Mouse (Mus musculus) spleen, postnatal 36 days (tissue): ENCODE results near the gene Baiap3.

Experiments used
- DNase-seq, 2 experiments: peaks; one replicate each; pipeline ENCODE4 v3.0.0; 2022; ENCODE audit warnings: low spot score in 2 of 2, mixed read lengths in 1 of 2

Gene Baiap3

DNA sequence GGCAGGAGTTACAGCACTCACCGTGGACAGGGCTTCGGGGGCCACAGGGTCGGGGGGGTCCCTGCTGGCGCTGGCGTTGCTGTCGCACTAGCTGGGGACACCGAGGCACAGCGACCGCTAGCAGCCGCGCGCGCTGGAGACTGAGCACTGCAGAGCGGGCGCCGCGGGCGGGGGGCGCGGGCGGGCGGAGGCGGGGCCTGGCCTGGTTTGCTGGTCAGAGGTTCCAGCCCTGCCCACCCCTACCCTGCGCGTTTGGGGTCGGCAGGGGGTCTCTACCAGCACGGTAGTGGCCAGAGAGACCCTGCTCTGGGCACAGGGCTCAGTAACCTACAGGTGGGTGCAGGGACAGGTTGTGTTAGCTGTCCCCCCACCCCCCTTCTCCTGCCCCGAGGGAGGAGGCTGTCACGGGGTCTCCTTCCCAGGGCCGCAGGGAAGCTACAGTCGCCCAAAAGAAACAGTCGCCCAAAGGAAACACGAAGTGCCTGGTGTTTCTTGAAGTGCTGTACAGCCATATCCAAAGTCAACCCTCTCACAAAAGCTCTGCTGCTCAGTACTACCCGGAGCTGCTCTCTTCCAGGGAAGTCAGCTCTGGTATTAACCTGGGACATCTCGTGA, at the start of gene Baiap3:
TSS of gene Baiap3 (minus strand) at position 225 of the 615 bp plus-strand sequence.
- no peak for DNase-seq

DNA sequence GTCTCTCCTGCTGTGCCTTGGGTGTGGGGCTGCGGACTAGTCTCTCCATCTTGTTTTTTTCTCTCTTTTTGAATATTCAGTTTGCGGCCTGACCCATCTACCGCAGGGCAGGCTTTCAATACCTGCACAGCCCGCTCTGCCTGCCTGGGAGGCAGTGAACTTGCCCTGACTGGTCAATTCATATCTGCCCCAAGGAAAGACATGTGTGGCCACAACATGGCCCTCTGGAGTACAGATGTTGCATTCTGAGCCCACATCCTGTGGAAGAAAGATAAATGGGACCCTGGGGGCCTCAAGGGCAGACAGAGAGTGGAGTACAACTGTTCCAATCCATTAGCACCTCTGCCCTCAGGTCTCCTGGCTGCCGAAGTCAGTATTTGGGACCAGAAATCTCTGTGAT, 41.9 kb upstream of the Baiap3 start, which contains the start of gene Prss34:
TSS of gene Prss34 (plus strand) at position 301 of the 400 bp plus-strand sequence.
- DNase-seq: no peak

DNA sequence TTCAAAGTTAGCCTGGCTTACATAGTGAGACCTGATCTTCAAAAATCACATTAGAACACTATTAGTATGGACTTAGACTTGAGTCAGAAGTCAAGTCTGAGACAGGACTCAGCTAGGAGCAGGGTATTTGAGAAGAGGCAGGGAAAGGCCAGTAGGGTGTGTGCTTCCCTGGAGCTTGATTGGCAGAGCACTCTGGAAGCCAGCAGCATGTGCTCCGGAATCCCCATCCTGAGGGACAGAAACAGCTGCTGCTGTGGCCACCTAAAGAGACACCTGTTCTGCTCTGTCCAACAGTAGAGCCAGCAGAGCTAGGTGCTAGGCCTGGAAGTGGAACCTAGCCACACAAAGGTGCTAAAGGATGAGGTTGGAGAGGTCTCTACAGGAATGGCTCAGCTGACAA, 37.9 kb upstream of the Baiap3 start:
- DNase-seq: no peak

DNA sequence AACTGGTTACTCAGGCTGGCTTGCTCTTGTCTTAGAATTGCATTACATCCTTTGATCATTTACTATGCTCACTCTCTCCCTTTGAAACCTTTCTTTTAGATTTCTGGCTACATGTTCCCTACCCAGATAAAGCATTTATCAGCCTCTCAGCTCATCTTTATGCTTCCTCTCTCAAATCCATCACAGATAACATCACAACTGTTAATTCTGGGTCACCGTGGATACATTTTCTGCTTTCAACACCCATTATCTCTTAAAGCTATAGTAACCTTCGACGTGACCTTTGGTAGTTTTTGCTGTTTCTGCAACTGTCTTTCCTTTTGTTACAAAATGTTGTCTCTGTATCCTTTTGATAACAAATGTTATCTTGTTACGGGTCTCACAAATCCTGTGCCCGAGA, 37.3 kb upstream of the Baiap3 start:
- no peak for DNase-seq

DNA sequence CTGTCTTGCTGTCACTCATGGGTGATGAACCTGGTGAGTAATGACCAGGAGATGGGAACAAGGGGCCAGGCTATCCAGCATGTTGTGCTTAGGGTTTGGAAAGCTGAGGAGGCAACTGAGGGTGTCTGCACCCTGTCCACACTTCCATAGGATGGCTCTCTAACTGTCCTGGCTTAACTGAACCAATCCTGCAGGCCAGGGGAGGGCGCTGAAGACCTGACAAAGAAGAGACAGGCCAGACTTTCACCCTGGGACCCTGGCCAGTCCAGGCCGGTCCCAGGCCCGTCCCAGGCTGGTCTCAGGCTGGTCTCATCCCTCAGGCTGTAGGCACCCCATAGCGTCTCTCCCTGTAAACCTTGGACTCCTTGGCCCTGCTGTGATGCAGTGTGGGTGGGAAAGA, 34.2 kb upstream of the Baiap3 start:
- DNase-seq: no peak

DNA sequence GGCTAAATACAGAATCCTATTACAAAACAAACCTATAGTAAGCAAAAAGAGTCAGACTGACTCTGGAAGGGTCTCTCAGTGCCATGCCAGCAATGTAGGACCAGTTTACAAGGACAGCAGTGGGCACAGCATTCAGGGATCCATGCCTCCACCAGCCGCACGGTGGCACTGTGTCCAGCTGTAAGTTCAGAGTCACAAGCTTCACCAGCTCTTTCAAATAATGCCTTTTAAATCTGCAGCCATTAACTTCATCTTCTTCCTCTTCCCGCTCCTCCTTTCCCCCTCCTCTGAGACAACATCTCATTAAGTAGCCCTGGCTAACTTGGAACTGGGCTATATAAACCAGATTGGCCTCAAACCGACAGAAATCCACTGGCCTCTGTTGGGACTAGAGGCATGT, 32.7 kb upstream of the Baiap3 start:
- DNase-seq: peak; percentile 14 to 15

DNA sequence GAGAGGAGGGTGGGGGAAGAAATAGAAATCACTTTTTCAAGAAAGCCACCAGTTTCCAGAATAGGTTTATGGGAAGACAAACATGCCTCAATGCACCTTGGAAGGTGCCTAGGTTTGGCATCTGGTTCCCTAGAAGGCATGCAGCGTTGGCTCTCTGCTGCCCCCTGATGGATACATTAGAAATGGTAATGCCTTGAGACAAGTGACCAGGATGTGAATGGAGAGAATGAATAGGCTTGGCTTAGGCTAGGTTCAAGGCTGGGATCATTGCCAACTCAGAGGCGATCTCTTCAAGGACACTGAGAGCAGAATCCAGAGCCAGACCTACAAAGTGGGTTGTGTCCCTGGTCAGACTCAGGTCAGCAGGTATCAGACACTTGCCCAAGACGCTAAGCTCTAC, 28.9 kb upstream of the Baiap3 start:
- peak; percentile 55 to 63 for DNase-seq

DNA sequence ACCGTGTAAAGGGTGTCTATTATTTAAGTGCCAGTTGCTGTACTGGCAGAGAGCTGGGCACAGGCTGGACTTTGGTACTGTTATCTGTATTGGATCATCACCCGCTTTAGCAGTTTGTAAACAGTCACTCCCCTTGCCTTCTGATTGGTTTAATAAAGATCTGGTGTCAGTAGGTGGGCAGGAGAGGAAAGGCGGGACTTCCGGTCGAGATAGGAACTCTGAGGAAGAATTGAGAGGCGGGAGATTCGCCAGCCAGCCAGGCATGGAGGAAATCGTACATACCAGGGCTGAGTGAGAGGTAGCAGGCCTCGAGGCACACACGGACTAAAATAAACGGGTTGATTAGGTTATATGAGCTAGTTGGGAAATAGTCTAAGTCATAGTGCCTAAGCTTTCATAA, 26.0 kb upstream of the Baiap3 start:
- DNase-seq: peak; percentile 50 to 54

DNA sequence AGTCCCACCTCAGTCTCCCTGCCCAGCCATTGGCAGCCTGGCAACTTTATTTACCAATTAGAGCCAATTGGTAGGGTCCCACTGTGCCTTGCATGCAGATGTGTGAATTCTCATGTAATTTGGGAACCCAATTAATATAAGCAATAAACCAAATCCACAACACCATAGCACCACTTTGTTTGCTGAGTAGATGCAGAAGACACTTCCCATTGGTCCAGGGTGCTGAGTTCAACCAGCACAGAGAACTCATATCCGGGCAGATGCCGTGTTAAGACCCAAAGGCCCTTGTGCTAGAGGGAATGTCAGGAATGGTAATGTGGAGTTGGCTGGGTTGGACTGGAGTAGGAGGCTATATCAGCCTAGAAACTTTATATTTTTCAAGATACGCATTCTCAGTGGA, 19.7 kb upstream of the Baiap3 start:
- DNase-seq: no peak

DNA sequence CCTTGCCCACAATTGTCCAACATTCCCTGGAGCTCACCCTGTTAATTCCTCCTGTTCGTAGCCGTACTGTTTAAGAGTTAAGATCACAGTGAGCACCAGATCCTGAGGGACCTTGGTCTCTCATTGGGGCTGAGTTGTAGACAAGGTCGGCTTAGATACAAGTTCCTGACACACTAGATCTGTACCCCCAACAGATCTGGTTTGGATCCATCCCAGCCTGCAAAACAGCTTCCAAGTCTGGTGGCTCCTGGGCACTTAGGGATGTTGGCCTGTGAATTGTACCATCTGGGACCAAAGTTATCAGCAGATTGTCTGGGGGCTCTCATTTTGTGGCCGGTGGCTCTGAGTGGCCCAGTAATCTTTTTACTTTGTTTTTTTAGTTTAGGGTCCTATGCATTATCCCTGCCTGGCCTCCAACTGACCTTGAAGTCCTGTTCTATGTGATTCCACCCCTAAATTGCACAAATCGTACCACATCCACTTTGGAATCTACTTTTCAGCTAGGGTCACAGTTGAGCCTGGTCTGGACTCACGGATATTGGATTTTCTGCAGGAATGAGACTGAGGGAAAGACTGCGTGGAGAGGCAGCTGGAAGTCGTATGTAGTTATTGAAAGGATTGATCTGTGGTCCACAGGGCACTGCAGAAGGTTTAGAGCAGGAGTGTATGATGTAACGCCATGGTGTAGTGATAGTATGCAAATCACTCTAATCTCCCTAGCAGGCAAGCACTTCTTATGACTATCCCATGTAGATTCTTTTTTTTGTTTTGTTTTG, 18.6 kb upstream of the Baiap3 start, which contains the start of gene Ube2i:
TSS of gene Ube2i (minus strand) at position 52 of the 776 bp plus-strand sequence.
- no peak for DNase-seq

DNA sequence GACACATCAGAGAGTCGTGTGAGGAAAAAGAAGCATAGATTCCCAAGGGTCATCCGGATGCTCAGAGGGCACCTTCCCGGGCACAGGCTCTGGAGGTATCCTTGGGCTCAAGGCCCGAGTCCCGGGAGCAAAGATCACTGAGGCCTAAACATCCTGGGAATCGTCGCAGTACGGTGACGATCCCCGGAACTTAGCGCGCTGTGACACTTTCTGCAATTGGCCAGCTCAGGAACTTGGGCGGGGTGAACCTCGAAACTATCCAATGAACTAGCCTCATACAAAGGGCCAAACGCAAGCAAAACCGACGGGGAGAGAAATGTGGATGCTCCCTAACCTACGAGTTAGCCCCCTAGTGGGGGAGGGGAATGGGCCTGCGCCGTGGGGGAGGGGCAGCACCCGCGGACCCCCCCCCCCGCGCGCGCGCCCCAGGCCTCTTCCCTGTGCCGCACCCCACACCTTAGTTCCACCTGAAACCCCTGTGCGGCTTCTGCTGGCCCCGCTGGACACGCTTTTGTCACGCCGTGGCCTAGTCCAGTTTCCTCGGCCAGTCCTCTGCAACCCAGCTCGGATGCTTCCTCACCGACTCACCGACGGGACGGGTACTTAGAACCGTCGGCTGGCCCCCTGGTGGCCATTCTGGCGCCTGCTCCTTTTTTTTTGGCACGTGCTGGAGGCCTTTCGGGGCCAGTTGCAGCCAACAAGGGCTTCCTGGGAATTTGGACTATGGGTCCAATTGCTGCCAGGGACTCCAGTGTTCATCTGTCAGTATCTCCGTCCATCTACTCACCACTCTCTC, 17.7 kb upstream of the Baiap3 start:
- peak; percentile 91 to 93 for DNase-seq

DNA sequence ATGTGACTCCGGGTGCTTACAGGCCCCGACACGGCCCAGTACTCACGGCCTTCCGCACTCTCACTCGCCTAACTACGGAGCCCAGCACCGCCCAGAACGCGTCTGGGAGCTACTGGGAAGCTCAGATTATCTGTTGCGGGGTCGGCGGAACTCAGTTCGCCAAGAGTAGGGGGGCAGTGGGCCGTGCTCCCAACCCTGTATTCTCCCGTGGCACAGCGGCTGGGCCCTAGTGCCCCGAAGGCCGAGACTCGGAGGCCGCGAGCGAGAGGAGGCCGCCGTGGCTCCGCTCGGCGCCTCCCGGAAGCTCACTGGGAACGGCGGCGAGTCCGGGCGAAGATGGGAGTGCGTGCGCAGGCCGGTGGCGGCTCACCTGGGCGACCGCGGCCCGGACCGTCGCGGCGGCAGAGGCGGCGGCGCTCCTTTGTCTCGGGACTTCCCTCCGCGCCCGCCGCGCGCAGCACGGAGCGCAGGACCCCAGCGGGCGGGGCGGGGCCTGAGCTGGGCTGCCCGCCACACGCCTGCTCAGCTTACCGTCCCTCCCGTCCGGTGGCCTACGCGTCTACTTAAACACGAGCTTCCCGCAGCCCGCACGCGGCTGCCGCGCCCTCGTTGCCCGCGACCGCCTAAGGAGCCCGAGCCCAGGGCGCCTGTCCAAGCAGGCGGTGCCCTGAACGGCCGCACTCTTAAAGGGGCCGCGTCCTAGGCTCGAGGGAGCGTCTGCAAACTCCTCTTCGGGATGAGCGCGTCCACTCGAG, 17.0 kb upstream of the Baiap3 start:
- DNase-seq: peak; percentile 81 to 85

DNA sequence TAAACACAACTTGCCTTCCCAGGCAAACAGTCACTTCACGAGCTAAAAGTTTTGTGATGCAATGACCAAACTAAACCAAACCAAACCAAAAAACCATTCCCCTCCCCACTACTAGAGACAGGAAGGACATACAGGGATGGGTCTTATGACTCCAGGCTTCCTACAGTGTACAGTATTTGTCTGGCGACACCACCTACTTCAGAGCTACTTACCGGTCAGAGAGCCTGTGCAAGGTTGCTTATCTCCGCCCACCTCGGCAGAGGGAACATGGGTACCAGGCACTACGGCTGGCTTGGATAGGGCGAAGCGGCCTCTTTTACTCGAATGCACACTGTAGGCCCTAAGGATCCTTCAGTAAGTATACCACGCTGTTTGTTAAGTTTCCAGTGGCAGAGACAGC, 16.2 kb upstream of the Baiap3 start:
- peak; percentile 15 to 44 for DNase-seq

DNA sequence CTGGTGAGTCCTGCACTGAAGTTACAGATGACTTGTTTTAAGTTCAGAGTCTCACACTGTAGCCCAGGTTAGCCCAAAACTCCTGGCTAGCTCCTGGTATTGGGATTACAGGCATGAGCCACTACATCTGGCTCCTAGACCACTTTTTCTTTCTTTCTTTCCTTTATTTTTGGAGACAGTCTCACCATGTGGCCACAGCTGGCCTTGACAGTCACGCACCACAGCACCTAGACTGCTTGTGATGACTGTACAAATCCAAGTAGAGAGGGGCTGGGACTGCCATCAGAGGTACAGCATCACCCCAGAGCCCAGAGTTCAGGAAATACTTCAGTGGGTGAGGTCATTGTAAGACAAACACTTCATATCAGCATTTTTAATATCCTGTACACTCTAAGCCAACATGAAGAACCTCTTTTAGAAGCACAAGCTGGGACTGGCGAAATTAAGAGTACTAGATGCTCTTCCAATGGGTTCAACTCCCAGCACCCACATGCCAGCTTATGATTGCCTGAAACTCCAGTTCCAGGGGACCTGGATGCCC, 14.7 kb upstream of the Baiap3 start:
- DNase-seq: no peak

DNA sequence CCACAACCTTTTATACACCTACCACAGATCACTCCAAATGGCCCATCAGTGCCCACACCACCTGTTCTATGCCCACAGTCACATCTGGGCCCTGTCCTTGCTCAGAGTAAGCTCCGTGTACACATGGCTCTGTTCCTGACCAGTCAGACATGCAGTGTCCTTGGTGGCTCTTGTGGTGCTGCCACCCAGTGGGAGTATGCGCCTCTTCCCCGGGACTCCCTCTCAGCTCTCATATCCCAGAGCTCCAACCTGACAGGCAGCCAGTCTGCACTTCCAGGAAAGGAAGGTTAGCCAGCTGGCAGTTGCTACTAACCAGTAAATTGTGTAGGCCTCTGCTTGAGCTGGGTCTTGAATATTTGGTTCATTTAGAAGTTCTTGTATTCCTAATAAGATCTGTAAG, 8.3 kb upstream of the Baiap3 start:
- DNase-seq: no peak

DNA sequence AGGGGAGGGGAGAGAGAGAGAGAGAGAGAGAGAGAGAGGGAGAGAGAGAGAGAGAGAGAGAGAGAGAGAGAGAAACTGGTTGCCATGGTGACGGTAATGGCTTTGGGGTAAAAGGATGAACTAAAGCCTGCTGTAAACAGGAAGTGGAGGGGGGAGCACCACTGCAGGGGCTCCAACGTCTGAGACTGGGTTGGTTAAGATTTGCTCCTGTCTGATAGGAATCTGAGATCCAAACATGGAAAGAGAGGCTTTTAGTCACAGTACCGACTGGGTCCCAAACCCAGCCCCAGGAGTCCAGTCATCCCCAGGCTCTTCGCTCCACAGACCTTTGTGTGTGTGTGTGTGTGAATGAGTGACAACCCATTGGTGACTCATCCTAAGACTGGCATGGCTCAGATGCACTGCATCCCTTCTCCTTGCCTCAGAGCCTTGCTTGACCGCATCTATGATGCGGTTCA, 1.7 kb upstream of the Baiap3 start:
- DNase-seq: no peak

DNA sequence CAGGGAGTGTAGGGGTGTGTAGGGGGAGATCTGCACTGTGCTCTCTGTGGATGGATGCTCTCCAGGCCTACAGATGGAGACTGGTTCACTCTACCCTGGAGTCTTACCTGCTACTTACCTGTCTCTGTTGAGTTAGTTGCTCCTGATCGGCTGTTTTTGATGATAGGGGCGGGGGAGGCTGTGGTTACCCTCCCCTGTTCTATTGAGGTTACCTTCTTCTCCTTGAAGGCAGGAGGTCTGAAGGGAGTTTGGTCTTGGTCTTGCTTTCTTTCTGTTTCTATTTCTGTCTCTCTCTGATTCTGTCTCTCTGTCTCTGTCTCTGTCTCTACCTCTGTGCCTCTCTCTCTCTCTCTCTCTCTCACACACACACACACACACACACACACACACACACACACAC, 1.1 kb downstream of the Baiap3 start:
- DNase-seq: no peak

DNA sequence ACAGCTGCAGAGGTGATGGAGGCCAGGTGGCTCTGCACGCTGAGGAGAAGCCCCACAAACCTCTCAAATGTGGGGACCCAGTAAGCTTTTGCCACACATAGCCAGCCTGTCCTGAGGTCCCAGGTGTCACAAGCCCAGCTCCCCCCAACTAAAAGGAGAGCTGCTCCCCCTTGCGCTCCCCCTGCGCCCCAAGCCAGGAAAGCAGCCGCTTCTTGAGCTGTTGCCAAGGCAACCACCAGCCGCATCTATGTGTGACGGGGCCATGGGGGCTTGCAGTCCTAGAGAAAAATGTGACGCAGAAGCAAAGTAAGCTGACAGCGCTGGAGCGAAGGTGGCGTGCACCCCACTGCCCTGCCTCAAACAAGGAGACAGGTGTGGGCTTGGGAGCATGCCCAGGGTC, 2.4 kb downstream of the Baiap3 start:
- no peak for DNase-seq

DNA sequence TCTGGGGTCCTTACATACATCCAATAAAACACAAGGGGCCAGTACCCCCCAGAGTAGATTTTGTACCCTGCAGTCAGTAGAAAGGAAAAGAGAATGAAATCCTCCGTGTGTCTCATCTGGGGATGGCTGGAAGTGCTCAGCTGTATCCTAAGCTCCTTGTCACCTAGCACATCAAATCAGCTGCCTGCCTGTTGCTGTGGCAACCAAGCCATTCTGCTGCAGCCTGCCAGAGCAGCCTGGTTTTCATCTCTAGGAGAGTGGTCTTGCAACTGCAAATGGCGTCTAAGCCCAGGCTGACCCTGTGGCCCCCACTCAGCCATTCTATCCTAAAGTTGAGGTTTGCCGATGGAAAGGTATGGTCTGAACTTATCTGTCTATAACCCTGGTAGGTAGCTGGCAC, 3.5 kb downstream of the Baiap3 start:
- DNase-seq: no peak

DNA sequence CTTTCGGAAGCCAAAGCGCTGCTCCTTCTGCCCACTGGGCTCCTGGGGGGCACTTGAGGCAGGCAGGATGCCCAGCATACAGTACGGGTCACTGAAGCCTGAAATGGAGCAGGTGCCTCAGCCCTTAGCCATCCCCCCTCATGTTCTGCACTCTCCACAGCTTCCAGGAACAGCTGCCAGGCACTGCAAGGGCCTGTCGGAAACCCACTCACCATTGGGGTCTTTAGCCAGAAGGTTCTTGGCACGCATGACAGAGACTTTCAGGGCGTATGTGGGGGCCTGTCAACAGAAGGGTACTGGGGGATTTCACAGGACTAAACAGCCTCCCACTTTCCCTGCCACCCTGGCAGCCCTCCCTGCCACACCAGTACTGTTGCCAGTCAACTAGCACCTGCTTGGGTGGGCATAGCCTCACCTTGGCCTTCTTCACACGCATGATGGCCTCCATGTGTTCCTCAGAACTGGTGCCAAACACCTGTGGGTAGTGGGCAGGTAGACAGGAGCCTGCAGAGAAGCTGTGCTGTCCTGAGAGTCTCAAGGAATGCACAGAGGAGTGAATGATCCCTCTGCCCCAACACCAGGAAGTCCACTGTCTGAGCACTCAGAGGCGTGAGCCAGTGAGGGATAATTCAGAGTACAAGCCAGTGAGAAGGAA, 5.9 kb downstream of the Baiap3 start:
- no peak for DNase-seq
